Mouse (Mus musculus): Measurements from ENCODE around the gene Acot8. TPM values are rescaled to one million over a fixed set of nuclear protein-coding genes. Genes with fewer than 3 reads are reported as not detected.

Gene Acot8
- polyA plus RNA-seq, 1 experiment from 2014 or later = 19.4 TPM

DNA sequence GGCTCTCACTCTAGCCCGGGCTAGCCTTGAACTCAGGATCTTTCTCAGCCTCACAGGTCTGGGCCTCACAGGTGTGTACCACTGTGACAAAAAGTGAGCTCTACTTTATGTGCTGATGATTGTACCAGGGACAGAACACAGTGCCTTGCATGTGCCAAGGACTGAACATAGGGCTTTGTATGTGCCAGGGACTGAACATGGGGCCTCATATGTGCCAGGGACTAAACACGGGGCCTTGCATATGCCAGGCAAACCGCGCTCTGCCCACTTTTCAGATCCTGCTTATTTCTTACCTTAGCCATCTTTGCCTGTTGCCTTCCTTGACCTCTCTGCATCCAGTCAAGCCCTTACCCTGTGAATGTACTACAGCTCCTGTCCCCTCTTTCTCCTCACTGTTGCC, 42.7 kb downstream of the Acot8 start:
- H3K9ac ChIP-seq = 0 out of 2 replicates have a peak overlapping the region, but pooled peaks have one; percentile 19
- no peaks in the 10 kb centered on the region for H3K4me1 ChIP-seq (replicated peaks)
- H3K36me3 ChIP-seq = peaks cover 93% of the 10 kb centered on the region
- no peak overlapping the region for H3K4me3 ChIP-seq
- H3K4me2 ChIP-seq = no peak overlapping the region
- WGBS = 97% methylated on average over 4 of the region's 4 CpGs
- no peak overlapping the region for H3K27ac ChIP-seq
- H3K27me3 ChIP-seq = no peaks in the 10 kb centered on the region
- no peaks in the 10 kb centered on the region for H3K9me3 ChIP-seq
- no peak for ATAC-seq (ENCODE audit: low FRiP score)

DNA sequence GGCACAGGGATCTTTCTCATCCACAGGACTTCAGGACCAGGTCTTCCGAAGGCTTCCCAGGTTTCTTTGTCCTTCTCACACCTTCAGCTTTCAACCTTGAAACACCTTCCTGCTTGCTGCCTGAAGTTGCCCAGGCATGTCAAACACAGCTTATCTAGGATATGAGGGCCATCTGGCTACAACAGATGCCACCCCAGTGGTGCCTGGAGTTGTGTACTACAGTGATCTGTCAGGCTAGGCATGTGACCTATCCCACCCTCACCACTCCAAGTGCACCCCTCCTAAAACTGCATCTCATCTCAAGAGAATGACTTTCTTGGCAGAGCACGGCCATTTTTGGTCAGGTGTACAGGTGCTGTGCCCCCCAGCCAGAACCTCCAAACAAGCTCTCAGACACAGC, 43.2 kb downstream of the Acot8 start:
- H3K4me2 ChIP-seq = no peak overlapping the region
- H3K36me3 ChIP-seq = peaks cover 93% of the 10 kb centered on the region
- no peaks in the 10 kb centered on the region for H3K9me3 ChIP-seq
- WGBS = 97% methylated on average over 2 of the region's 2 CpGs
- no peaks in the 10 kb centered on the region for H3K27me3 ChIP-seq
- no peak for ATAC-seq (ENCODE audit: low FRiP score)
- no peak overlapping the region for H3K27ac ChIP-seq
- no peaks in the 10 kb centered on the region for H3K4me1 ChIP-seq (replicated peaks)
- H3K9ac ChIP-seq = no peak overlapping the region
- H3K4me3 ChIP-seq = no peak overlapping the region

DNA sequence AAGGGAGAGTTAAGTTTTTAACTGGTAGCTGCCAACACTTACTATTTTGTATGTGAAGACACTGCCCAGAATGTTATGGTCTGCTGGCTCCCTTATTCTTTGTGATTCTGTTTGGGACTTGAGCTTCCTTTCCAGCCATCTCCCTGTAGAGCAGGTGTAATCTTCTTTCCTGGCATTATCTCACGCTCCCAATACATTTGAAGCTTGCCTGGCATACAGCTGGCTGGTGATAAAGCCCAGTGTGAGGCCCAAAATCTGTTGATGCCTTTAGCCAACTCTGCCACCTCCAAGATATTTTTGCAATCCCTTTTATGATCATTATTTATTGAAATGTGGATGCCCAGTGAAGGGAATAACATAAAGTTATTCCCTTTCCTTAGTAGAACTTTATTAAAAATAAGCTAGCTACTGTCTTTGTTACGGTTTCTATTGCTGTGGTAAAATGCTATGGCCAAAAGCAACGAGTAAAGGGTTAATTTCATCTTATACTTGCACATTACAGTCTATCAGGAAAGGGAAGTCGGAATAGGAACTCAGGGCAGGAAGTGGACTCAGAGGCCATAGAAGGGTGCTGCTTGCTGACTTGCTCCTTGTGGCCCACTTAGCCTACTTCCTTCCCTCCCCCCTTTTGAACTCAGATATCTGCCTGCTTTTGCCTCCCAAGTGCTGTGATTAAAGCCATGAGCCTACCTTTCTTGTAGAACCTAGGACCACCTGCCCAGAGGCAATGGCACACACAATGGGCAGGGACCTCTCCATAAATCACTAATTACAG, 44.4 kb downstream of the Acot8 start:
- no peak overlapping the region for H3K4me3 ChIP-seq
- WGBS = 96% methylated on average over 4 of the region's 4 CpGs
- no peak for ATAC-seq (ENCODE audit: low FRiP score)
- H3K27me3 ChIP-seq = no peaks in the 10 kb centered on the region
- no peaks in the 10 kb centered on the region for H3K4me1 ChIP-seq (replicated peaks)
- H3K9ac ChIP-seq = no peak overlapping the region
- H3K27ac ChIP-seq = no peak overlapping the region
- H3K4me2 ChIP-seq = no peak overlapping the region
- no peaks in the 10 kb centered on the region for H3K9me3 ChIP-seq
- H3K36me3 ChIP-seq = peaks cover 93% of the 10 kb centered on the region

DNA sequence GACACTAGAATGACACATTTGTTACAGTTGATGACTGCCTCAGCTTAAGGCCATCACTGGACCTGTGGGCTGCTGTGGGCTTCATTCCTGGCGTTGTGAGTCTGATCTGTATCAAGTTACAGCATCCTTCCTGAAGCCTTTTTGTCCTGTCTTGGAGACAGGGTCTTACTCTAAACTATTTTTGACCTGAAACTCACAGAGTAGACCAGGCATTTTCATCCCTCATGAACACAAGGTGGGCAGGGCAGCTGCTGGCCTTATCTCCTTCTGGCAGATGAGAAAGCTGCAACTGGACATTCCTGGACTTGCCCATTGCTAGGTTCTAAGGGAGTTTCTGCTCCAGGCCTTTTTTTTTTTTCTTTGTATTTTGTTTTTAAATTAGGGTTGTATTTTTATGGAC, 46.0 kb downstream of the Acot8 start:
- Histone ChIP-seq H3K36me3 (peaks cover 100% of the 10 kb centered on the region), H3K27ac (no peak overlapping the region), H3K4me1 (replicated peaks) (no peaks in the 10 kb centered on the region), H3K9ac (no peak overlapping the region), H3K27me3 (no peaks in the 10 kb centered on the region), H3K9me3 (no peaks in the 10 kb centered on the region), H3K4me3 (no peak overlapping the region), H3K4me2 (no peak overlapping the region)
- 82% methylated on average over 1 of the region's 1 CpGs for WGBS
- no peak for ATAC-seq (ENCODE audit: low FRiP score)

DNA sequence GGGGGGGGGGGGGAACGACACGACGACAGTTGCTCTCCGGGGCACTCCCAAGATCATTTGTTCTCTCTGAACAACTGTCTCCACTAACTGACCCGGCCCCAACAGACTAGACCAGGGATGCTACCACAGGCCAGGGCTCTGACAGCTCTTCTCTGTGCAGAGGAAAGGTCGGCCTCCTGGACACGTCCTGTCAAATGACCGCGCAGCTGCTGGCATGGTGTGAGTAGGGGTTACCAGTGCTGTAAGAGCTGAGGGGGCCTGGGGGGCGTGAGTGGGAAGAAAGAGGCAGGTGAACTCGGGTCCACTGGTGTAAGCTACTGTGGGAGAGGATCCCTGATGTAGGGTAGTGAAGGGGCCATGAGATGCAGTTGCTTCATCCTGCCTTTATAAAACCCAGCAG, 46.8 kb downstream of the Acot8 start:
- Histone ChIP-seq H3K4me1 (replicated peaks) (no peaks in the 10 kb centered on the region), H3K27me3 (no peaks in the 10 kb centered on the region), H3K4me3 (no peak overlapping the region), H3K9me3 (no peaks in the 10 kb centered on the region), H3K9ac (no peak overlapping the region), H3K4me2 (no peak overlapping the region), H3K27ac (no peak overlapping the region), H3K36me3 (peaks cover 99% of the 10 kb centered on the region)
- ATAC-seq (ENCODE audit: low FRiP score) = no peak
- WGBS = 93% methylated on average over 11 of the region's 11 CpGs

DNA sequence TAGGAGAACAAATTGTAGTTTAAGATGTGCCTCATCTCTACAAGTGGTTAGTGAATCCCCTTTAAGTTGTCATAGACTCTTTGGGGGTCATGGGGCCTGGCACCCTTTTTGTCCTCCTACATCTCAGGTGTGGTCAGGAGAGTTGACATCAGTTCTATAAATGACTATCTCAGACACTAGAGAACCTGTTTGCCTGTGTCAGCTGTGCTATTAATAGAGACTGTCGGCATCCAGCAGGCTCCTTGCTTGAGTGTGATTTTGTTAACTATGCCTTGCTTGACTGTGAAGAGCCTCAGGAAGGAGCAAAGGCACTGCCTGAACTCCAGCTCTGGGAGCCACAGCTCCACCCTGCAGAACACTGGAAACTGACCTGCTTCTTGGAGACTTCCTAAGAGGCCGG, 49.9 kb downstream of the Acot8 start:
- H3K27ac ChIP-seq = no peak overlapping the region
- H3K9me3 ChIP-seq = no peaks in the 10 kb centered on the region
- H3K4me1 ChIP-seq (replicated peaks) = no peaks in the 10 kb centered on the region
- H3K36me3 ChIP-seq = peaks cover 99% of the 10 kb centered on the region
- H3K4me3 ChIP-seq = no peak overlapping the region
- no peaks in the 10 kb centered on the region for H3K27me3 ChIP-seq
- WGBS = 85% methylated on average over 2 of the region's 2 CpGs
- no peak for ATAC-seq (ENCODE audit: low FRiP score)
- no peak overlapping the region for H3K9ac ChIP-seq
- H3K4me2 ChIP-seq = no peak overlapping the region

DNA sequence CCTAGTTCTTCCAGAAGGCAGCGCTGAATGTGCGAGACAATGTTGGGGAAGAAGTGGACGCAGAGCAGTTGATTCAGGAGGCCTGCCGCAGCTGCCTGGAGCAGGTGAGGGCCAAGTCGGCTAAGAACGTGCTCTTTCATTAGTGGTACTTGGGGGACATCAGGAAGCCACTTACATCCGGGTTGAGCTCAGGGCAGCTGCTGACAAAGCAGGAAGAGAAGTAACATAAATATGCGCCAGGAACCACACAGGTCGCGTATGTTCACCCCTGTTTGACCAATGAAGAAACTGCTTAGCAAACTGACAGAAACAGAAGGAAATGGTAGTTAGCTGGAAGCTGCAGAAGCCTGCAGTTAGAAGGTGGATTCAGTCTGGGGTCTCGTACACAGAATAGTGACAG, 50.6 kb downstream of the Acot8 start:
- no peak overlapping the region for H3K4me2 ChIP-seq
- no peak overlapping the region for H3K9ac ChIP-seq
- no peaks in the 10 kb centered on the region for H3K27me3 ChIP-seq
- no peak for ATAC-seq (ENCODE audit: low FRiP score)
- no peak overlapping the region for H3K4me3 ChIP-seq
- no peak overlapping the region for H3K27ac ChIP-seq
- H3K36me3 ChIP-seq = peaks cover 96% of the 10 kb centered on the region
- no peaks in the 10 kb centered on the region for H3K9me3 ChIP-seq
- H3K4me1 ChIP-seq (replicated peaks) = peaks cover under 1% of the 10 kb centered on the region; the same call in 1 of the 2 replicates
- WGBS = 89% methylated on average over 11 of the region's 11 CpGs

DNA sequence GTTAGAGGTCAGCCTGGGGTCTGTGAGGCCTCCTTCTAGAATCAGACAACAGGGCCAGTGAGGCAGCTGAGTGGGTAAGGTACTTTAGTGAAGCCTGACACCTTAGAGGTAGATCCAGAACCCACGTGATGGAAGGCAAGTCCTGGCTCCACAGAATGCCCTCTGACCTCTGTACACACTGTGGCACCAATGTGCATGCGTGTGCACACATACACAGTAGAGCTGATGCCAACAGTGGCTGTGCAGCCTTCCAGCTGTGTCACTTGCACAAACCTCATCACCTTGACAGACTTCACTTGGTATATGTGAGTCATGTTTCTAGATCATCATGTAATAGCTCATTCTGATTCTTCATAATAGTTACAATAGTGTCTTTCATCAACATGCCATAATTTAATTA, 52.2 kb downstream of the Acot8 start:
- H3K36me3 ChIP-seq = peaks cover 94% of the 10 kb centered on the region
- H3K27me3 ChIP-seq = no peaks in the 10 kb centered on the region
- 93% methylated on average over 2 of the region's 2 CpGs for WGBS

DNA sequence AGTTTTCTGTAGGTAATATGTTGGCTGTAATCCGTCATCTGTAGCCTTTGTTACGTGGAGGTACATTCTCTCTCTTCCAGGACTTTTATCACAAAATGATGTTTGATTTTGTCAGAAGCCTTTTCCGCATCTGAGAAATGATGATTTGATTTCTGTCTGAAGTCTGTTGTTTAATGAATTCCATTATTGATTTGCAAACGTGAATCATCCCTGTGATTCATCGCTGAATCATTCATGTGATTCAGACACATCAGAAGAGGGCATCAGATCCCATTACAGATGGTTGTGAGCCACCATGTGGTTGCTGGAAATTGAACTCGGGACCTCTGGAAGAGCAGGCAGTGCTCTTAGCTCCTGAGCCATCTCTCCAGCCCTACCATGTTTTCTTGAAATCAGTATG, 55.7 kb downstream of the Acot8 start:
- Histone ChIP-seq H3K9ac (no peak overlapping the region), H3K4me3 (no peak overlapping the region), H3K9me3 (no peaks in the 10 kb centered on the region), H3K36me3 (peaks cover 62% of the 10 kb centered on the region), H3K27me3 (no peaks in the 10 kb centered on the region), H3K27ac (no peak overlapping the region), H3K4me2 (no peak overlapping the region), H3K4me1 (replicated peaks) (peaks cover 36% of the 10 kb centered on the region)
- ATAC-seq (ENCODE audit: low FRiP score) = no peak
- 88% methylated on average over 6 of the region's 6 CpGs for WGBS

More for the DNA sequence above, 52.2 kb downstream of the Acot8 start:
- H3K4me2 ChIP-seq = no peak overlapping the region
- H3K9ac ChIP-seq = no peak overlapping the region
- no peaks in the 10 kb centered on the region for H3K9me3 ChIP-seq
- ATAC-seq (ENCODE audit: low FRiP score) = no peak
- H3K4me3 ChIP-seq = no peak overlapping the region
- peaks cover 16% of the 10 kb centered on the region for H3K4me1 ChIP-seq (replicated peaks)
- no peak overlapping the region for H3K27ac ChIP-seq

DNA sequence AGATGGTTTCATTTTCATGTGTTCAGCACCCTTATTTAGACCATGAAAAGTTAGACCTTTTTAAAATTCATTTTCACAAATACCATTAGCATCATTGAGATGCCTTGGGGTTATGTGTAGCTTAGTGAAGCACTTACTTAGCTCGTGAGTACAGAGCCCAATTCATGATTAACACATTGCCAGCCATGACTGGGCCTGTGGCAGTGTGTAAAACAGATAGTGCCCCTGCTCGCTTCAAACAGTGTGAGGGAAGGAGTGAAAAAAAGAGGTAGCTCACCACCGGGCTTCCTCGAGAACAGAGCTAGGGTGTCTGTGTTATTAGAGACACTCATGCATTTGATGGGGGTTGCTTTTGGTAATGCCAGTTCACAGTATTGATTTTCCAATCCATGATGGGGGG, 56.5 kb downstream of the Acot8 start:
- Histone ChIP-seq H3K9me3 (no peaks in the 10 kb centered on the region), H3K27me3 (0 out of 2 replicates have a peak, but pooled peaks cover 3% of the 10 kb centered on the region), H3K4me3 (no peak overlapping the region), H3K27ac (no peak overlapping the region), H3K36me3 (peaks cover 55% of the 10 kb centered on the region), H3K9ac (no peak overlapping the region), H3K4me2 (no peak overlapping the region), H3K4me1 (replicated peaks) (peaks cover 36% of the 10 kb centered on the region)
- 79% methylated on average over 4 of the region's 4 CpGs for WGBS
- ATAC-seq (ENCODE audit: low FRiP score) = no peak

DNA sequence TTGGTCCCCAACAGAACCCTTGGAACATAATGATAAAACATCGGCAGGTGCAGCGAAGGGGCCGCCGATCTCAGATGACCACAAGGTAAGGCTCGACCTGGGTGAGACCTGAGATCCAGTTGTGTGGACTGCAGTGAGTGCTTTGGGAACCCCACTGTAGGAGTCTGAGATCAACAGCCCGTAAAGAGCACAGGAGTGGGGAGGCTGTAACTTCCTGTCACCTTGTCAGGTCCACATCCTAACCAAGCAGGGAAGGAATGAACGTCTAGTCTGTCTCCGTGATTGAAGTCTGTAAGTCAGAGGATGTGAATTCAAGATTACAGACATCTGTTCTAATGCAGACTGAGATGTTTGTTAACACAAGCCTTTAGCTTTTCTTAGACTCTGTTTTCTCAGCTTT, 58.0 kb downstream of the Acot8 start:
- H3K4me3 ChIP-seq = peak overlapping the region; percentile 93
- H3K4me1 ChIP-seq (replicated peaks) = peaks cover 36% of the 10 kb centered on the region
- peak overlapping the region; percentile 96 for H3K4me2 ChIP-seq

DNA sequence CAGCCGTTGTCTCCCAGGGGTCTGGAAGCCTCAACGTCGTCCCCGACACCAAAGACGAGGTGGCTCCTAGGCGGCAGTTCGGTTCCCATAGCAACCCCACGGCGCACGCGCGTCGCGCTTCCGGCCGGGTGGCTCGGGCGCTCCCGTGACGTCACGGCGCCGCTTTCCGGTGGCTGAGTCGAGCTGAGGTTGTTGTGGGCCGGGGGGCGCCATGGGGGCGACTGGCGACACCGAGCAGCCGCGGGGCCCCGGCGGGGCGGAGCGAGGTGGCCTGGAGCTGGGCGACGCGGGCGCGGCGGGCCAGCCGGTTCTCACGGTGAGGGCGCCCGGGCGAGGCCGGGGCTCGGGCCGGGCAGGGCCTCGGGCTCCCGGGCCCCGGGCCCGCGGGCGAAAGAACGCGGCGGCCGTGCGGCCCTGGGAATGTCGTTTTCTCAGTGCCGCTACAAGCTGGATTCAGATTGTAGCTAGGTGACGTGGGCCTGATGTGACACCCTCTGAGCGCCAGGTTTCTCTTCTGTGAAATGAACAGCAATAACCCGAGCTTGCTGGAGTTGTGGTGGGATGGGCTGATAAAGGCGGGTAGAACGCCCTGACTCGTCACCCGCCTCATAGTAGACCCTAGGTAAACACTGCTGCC, 58.7 kb downstream of the Acot8 start, which contains the start of the genes Wfdc3 and Dnttip1:
Gene Wfdc3 (minus strand): TSS at position 89 of the 637 bp plus-strand sequence.
Gene Dnttip1 (plus strand): TSS at position 141 of the 637 bp plus-strand sequence.
- Histone ChIP-seq H3K27ac (peak within 1 kb of the TSS; percentile 78), H3K36me3 (peaks cover 33% of the 10 kb centered on the region), H3K9ac (peak within 1 kb of the TSS; percentile 95), H3K4me1 (replicated peaks) (peaks cover 36% of the 10 kb centered on the region), H3K4me2 (peak within 1 kb of the TSS; percentile 96), H3K27me3 (0 out of 2 replicates have a peak, but pooled peaks cover 4% of the 10 kb centered on the region), H3K4me3 (peak within 1 kb of the TSS; percentile 93), H3K9me3 (no peaks in the 10 kb centered on the region)
- ATAC-seq (ENCODE audit: low FRiP score) = peak; percentile 94
- under 1% methylated on average over 57 of the region's 70 CpGs for WGBS

More for the DNA sequence above, 58.0 kb downstream of the Acot8 start:
- H3K9me3 ChIP-seq = no peaks in the 10 kb centered on the region
- H3K9ac ChIP-seq = peak overlapping the region; percentile 95
- peak overlapping the region; percentile 78; the same call in 1 of the 2 replicates for H3K27ac ChIP-seq
- 0 out of 2 replicates have a peak, but pooled peaks cover 4% of the 10 kb centered on the region for H3K27me3 ChIP-seq
- H3K36me3 ChIP-seq = peaks cover 41% of the 10 kb centered on the region
- 58% methylated on average over 8 of the region's 8 CpGs for WGBS
- ATAC-seq (ENCODE audit: low FRiP score) = no peak
